Mouse (Mus musculus) limb, embryonic 13.5 days (tissue): ENCODE measurements around the gene Grin3b. TPM values are rescaled to one million over a fixed set of nuclear protein-coding genes. Genes with fewer than 3 reads are reported as not detected.

Source experiments
- ATAC-seq: fragments of 200-750 bp; cut with Nextera tagmentation; 2 replicates; pipeline ENCODE4 v1.8.0; 2017; ENCODE audit warnings: low read depth, moderate number of reproducible peaks, moderate TSS enrichment; ENCODE audit not compliant: low FRiP score
- H3K27ac ChIP-seq: fragments of 300-500 bp; sonication (generic); 2 replicates; pipeline ENCODE4 v1.5.1; 2015; ENCODE audit warnings: inconsistent platforms, mild to moderate bottlenecking, moderate library complexity
- H3K27me3 ChIP-seq: fragments of 300-500 bp; sonication (generic); 2 replicates; pipeline ENCODE4 v1.6.1; 2015; ENCODE audit warnings: mild to moderate bottlenecking, inconsistent platforms
- H3K36me3 ChIP-seq: fragments of 300-500 bp; sonication (generic); 2 replicates; pipeline ENCODE4 v1.6.1; 2015; ENCODE audit warnings: inconsistent platforms, mild to moderate bottlenecking, moderate library complexity
- H3K4me1 ChIP-seq: fragments of 300-500 bp; sonication (generic); 2 replicates; pipeline ENCODE4 v1.6.1; 2015; ENCODE audit warnings: inconsistent platforms
- H3K4me2 ChIP-seq: fragments of 300-500 bp; sonication (generic); replicated peaks from 2 replicates; pipeline ENCODE4 v1.6.1; 2015; ENCODE audit warnings: inconsistent platforms, mild to moderate bottlenecking, moderate library complexity
- H3K4me3 ChIP-seq: fragments of 300-500 bp; sonication (generic); 2 replicates; pipeline ENCODE4 v1.5.1; 2015; ENCODE audit warnings: moderate library complexity, mild to moderate bottlenecking, inconsistent platforms
- H3K9ac ChIP-seq: fragments of 300-500 bp; sonication (generic); 2 replicates; pipeline ENCODE4 v1.6.1; 2015; ENCODE audit warnings: mild to moderate bottlenecking, inconsistent platforms
- H3K9me3 ChIP-seq: fragments of 300-500 bp; sonication (generic); 2 replicates; pipeline ENCODE4 v1.6.1; 2016; ENCODE audit warnings: inconsistent platforms
- WGBS: fragments of 180-500 bp; shearing (Covaris S2); methylation state at CpG from one replicate; pipeline ENCODE4 v1.1.7; 2015; 5-methylcytosine and 5-hydroxymethylcytosine counted together
- polyA plus RNA-seq: library from polyadenylated mRNA; unstranded; fragments of >200 nt; fragmentation: Nextera tagmentation; extraction: Ambion mirVana; gene quantifications from 2 replicates; pipeline ENCODE4 v1.2.1, GENCODE M21; 2015

Grin3b gene
- polyA plus RNA-seq, 1 experiment from 2014 or later = 0.41 TPM

GRCm38 (mm10) chr10:79985334-79986231, 15.1 kb downstream of the Grin3b start:
- H3K27me3 ChIP-seq = no peaks in the 10 kb centered on the region
- peak overlapping the region; percentile 97 for H3K27ac ChIP-seq
- WGBS = 5% methylated on average over 35 of the region's 35 CpGs
- peak overlapping the region; percentile 89 for H3K4me2 ChIP-seq
- H3K9ac ChIP-seq = peak overlapping the region; percentile 75
- peaks cover 11% of the 10 kb centered on the region for H3K36me3 ChIP-seq
- peak overlapping the region; percentile 74 for H3K4me3 ChIP-seq
- peaks cover 71% of the 10 kb centered on the region for H3K4me1 ChIP-seq
- no peak for ATAC-seq
- no peaks in the 10 kb centered on the region for H3K9me3 ChIP-seq

GRCm38 (mm10) chr10:79986232-79986878, 15.8 kb downstream of the Grin3b start:
- Histone ChIP-seq H3K27me3 (no peaks in the 10 kb centered on the region), H3K4me3 (peak overlapping the region; percentile 74), H3K27ac (peak overlapping the region; percentile 88; the same call in 1 of the 2 replicates), H3K4me1 (peaks cover 63% of the 10 kb centered on the region), H3K36me3 (peaks cover 11% of the 10 kb centered on the region), H3K4me2 (peak overlapping the region; percentile 89), H3K9me3 (peaks cover 6% of the 10 kb centered on the region), H3K9ac (peak overlapping the region; percentile 65; the same call in 1 of the 2 replicates)
- WGBS = 45% methylated on average over 6 of the region's 6 CpGs
- no peak for ATAC-seq

- ATAC-seq = no peak
- 6% methylated on average over 11 of the region's 11 CpGs for WGBS
- peak overlapping the region; percentile 89 for H3K4me2 ChIP-seq
- peaks cover 58% of the 10 kb centered on the region for H3K4me1 ChIP-seq
- H3K27ac ChIP-seq = peak overlapping the region; percentile 88
- 0 out of 2 replicates have a peak overlapping the region, but pooled peaks have one; percentile 90 for H3K9ac ChIP-seq
- H3K27me3 ChIP-seq = no peaks in the 10 kb centered on the region
- peaks cover 14% of the 10 kb centered on the region for H3K36me3 ChIP-seq
- peaks cover 10% of the 10 kb centered on the region for H3K9me3 ChIP-seq
- peak overlapping the region; percentile 5; the same call in 1 of the 2 replicates for H3K4me3 ChIP-seq
These were observed 16.4 kb downstream of the Grin3b start for GRCm38 (mm10) chr10:79986963-79987362.

- 7% methylated on average over 27 of the region's 27 CpGs for WGBS
- peak overlapping the region; percentile 89 for H3K4me2 ChIP-seq
- H3K9me3 ChIP-seq = peaks cover 10% of the 10 kb centered on the region
- peak overlapping the region; percentile 88 for H3K27ac ChIP-seq
- no peaks in the 10 kb centered on the region for H3K27me3 ChIP-seq
- H3K36me3 ChIP-seq = peaks cover 23% of the 10 kb centered on the region
- H3K4me3 ChIP-seq = peak overlapping the region; percentile 80
- peaks cover 51% of the 10 kb centered on the region for H3K4me1 ChIP-seq
- no peak for ATAC-seq
- peak overlapping the region; percentile 90 for H3K9ac ChIP-seq
These were observed 17.4 kb downstream of the Grin3b start for GRCm38 (mm10) chr10:79987771-79988505.

GRCm38 (mm10) chr10:79988506-79989271, 18.2 kb downstream of the Grin3b start, which contains the start of gene Cnn2:
TSS of gene Cnn2 (plus strand) at chr10:79988584.
- WGBS = under 1% methylated on average over 59 of the region's 59 CpGs
- Histone ChIP-seq H3K9me3 (peaks cover 10% of the 10 kb centered on the region), H3K9ac (peak within 1 kb of the TSS; percentile 90), H3K27ac (peak within 1 kb of the TSS; percentile 88), H3K4me2 (peak within 1 kb of the TSS; percentile 89), H3K36me3 (peaks cover 31% of the 10 kb centered on the region), H3K4me1 (peaks cover 44% of the 10 kb centered on the region), H3K4me3 (peak within 1 kb of the TSS; percentile 80), H3K27me3 (no peaks in the 10 kb centered on the region)
- ATAC-seq = 0 out of 2 replicates have a peak, but pooled peaks have one; percentile 4

GRCm38 (mm10) chr10:79989272-79989786, 18.8 kb downstream of the Grin3b start:
- Histone ChIP-seq H3K4me2 (peak overlapping the region; percentile 89), H3K9ac (peak overlapping the region; percentile 90), H3K4me3 (peak overlapping the region; percentile 80), H3K9me3 (peaks cover 10% of the 10 kb centered on the region), H3K4me1 (peaks cover 44% of the 10 kb centered on the region), H3K27ac (peak overlapping the region; percentile 88; the same call in 1 of the 2 replicates), H3K27me3 (no peaks in the 10 kb centered on the region), H3K36me3 (peaks cover 37% of the 10 kb centered on the region)
- no peak for ATAC-seq
- 26% methylated on average over 8 of the region's 8 CpGs for WGBS

GRCm38 (mm10) chr10:79989870-79990269, 19.4 kb downstream of the Grin3b start:
- H3K36me3 ChIP-seq = peaks cover 43% of the 10 kb centered on the region
- no peaks in the 10 kb centered on the region for H3K27me3 ChIP-seq
- H3K4me3 ChIP-seq = peak overlapping the region; percentile 80
- H3K9me3 ChIP-seq = peaks cover 10% of the 10 kb centered on the region
- peak overlapping the region; percentile 55; the same call in 1 of the 2 replicates for H3K27ac ChIP-seq
- H3K9ac ChIP-seq = peak overlapping the region; percentile 90
- 6% methylated on average over 15 of the region's 15 CpGs for whole genome bisulfite sequencing
- H3K4me1 ChIP-seq = peaks cover 44% of the 10 kb centered on the region
- H3K4me2 ChIP-seq = peak overlapping the region; percentile 89
- ATAC-seq = no peak

GRCm38 (mm10) chr10:79991099-79991498, 20.6 kb downstream of the Grin3b start:
- WGBS = 71% methylated on average over 12 of the region's 12 CpGs
- no peak overlapping the region for H3K4me3 ChIP-seq
- H3K4me2 ChIP-seq = peak overlapping the region; percentile 11; the same call in 1 of the 2 replicates
- H3K27ac ChIP-seq = no peak overlapping the region
- ATAC-seq = no peak
- H3K9me3 ChIP-seq = peaks cover 10% of the 10 kb centered on the region
- H3K9ac ChIP-seq = no peak overlapping the region
- H3K27me3 ChIP-seq = no peaks in the 10 kb centered on the region
- peaks cover 54% of the 10 kb centered on the region for H3K36me3 ChIP-seq
- peaks cover 39% of the 10 kb centered on the region for H3K4me1 ChIP-seq

- peaks cover 34% of the 10 kb centered on the region for H3K4me1 ChIP-seq
- H3K4me2 ChIP-seq = no peak overlapping the region
- 91% methylated on average over 6 of the region's 6 CpGs for WGBS
- H3K9me3 ChIP-seq = peaks cover 10% of the 10 kb centered on the region
- no peaks in the 10 kb centered on the region for H3K27me3 ChIP-seq
- H3K9ac ChIP-seq = no peak overlapping the region
- peaks cover 54% of the 10 kb centered on the region for H3K36me3 ChIP-seq
- no peak overlapping the region for H3K4me3 ChIP-seq
- ATAC-seq = no peak
- H3K27ac ChIP-seq = no peak overlapping the region
These were observed 21.0 kb downstream of the Grin3b start for GRCm38 (mm10) chr10:79991548-79991947.

GRCm38 (mm10) chr10:79994397-79995115, 24.0 kb downstream of the Grin3b start:
- Histone ChIP-seq H3K4me3 (no peak overlapping the region), H3K4me2 (no peak overlapping the region), H3K4me1 (peaks cover 23% of the 10 kb centered on the region), H3K9ac (no peak overlapping the region), H3K36me3 (peaks cover 54% of the 10 kb centered on the region), H3K9me3 (peaks cover 10% of the 10 kb centered on the region), H3K27ac (no peak overlapping the region), H3K27me3 (peaks cover 21% of the 10 kb centered on the region)
- WGBS = 91% methylated on average over 16 of the region's 16 CpGs
- no peak for ATAC-seq
